Mouse (Mus musculus): ENCODE results near the gene Egfl6.
"Not testable (repeated sequence)": the region's sequence is repeated elsewhere in the genome, so short reads cannot be mapped to it uniquely, and the experiment has no call there.

DNA sequence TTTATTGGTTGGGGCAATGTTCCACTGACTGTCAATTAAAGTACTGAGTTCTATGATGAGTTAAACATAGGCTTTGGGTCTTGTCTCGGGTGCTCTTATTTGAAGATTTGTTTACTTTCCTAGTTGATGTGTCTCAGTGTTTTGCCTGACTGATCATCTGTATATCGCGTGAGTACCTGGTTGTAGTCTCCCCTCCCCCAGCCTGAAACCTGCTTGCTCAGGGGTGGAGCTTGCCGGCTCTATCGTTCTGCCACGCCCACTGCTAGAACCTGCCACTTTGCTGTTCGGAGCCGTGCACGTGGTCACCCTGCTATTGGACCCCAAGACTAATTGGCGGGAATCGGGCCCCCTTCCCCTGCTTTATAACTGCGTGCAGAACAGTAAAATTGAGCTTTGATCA lies 71.5 kb downstream of the Egfl6 start:
- TF ChIP-seq MAFK (IDR thresholded peaks at IDR 0.05; ENCODE audit: insufficient read depth, low read depth, low read length); ZNF384 (IDR thresholded peaks at IDR 0.05; ENCODE audit: low read depth, low read length); HCFC1 (IDR thresholded peaks at IDR 0.05; ENCODE audit: borderline replicate concordance, insufficient read depth, low read length): not testable (repeated sequence)

Data from ES-E14 (cell line).